Mouse (Mus musculus) gastrocnemius, adult 8-10 months (tissue): ENCODE measurements around the gene Neb. TPM values are rescaled to one million over a fixed set of nuclear protein-coding genes. Genes with fewer than 3 reads are reported as not detected.

Experiments used
- DNase-seq, 2 experiments: peaks; one replicate each; pipeline ENCODE4 v3.0.0; 2022; ENCODE audit warnings: low spot score in 2 of 2
- total RNA-seq, 4 experiments: library from RNA; stranded (reverse); gene quantifications; 2 replicates each; pipeline ENCODE4 v1.2.4; 2022

Neb gene
- total RNA-seq, 4 experiments from 2014 or later: 6,560 to 8,442 (median 7,482) TPM

GRCm38 (mm10) chr2:52374706-52375105 lies 3.6 kb downstream of the Neb start:
- DNase-seq: no peak

DNA sequence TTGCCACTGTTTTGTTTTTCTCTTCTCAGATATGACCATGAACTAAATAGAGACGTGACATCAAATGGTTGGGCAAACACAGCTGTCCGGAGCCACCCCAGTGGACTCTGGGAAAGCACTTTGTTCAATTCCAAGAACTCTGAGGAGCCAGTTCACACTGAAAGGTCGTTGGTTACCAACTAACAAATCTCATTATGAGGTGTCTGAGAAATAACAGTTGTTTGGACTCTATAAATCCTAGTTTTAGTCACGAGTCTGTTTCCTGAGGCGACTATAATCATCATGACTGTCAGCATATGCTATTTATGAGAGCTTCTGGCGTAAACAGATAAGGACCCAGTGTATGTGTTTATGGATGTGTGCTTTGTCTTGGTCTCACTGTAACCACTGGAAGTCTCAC lies 5.8 kb downstream of the Neb start:
- DNase-seq: no peak

DNA sequence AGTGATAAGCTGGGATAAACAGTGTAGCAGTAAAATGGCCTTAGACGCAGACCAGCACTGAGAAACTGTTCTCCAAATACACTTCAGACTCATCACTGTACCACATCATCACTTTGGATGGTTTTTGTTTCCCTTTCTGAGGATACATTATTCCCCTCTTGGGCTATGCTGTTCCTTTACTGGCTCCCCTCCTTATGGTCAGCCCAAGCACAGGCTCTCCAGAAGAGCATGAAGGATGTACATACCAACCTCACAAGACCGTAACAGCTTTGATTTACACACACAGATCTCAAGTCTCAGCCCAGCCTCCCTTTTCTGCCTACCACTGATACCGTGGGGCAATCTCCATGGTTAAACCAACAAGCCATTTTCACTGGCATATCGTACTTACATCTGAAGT lies 6.2 kb downstream of the Neb start:
- no peak for DNase-seq

- DNase-seq: peak; percentile 43 to 54
Observed at GRCm38 (mm10) chr2:52371066-52371465, 7.2 kb downstream of the Neb start.

GRCm38 (mm10) chr2:52369622-52370021 lies 8.7 kb downstream of the Neb start:
- no peak for DNase-seq

DNA sequence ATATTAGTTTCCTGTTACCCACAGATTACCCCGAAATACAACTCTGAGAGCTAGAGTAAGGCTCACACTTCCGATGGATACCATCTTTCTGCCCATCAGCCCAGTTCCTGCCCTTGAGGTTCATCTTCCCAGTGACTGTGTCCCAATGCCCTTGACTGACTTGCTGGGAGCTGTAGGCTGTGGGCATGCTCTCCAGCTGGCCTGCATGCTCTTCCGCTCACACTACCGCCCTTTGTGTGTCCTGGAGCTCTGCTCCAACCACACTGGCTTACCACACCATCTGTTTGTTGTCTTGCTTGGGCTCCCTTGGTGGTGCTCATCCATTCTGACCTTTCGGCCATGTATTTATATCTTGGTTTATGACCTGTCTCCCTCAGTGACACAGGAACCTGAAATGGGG lies 10.6 kb downstream of the Neb start:
- DNase-seq: no peak

- DNase-seq: no peak
Observed at GRCm38 (mm10) chr2:52367248-52367647, 11.0 kb downstream of the Neb start.

- DNase-seq: no peak
Observed at GRCm38 (mm10) chr2:52361086-52361485, 17.2 kb downstream of the Neb start.

- no peak for DNase-seq
Observed at GRCm38 (mm10) chr2:52359722-52360121, 18.6 kb downstream of the Neb start.

GRCm38 (mm10) chr2:52358156-52358555 lies 20.1 kb downstream of the Neb start:
- peak in 1 of 2 experiments; percentile 41 for DNase-seq

- no peak for DNase-seq
Observed at GRCm38 (mm10) chr2:52351029-52351428, 27.2 kb downstream of the Neb start.

DNA sequence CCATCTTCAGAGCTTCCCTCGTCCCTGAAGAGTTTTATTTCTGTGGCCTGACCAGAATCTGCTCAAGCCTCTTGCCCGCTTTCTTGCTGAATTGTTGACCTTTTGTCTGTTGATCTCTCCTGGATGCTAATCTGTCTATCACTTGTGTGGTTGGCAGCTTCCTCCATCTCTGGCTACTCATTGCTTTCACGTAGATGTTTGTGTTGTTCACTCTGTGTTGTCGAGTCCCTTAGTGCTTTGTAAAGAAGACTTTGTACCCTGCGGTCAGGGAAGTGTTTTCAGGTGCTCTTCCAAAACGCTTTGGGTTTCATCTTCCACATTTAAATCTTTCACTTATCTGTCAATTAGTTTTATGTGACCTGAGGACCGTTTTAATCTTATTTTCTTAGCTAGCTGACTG lies 37.3 kb downstream of the Neb start:
- DNase-seq: no peak

GRCm38 (mm10) chr2:52335556-52335955 lies 42.7 kb downstream of the Neb start:
- peak in 1 of 2 experiments; percentile 55 for DNase-seq

GRCm38 (mm10) chr2:52335087-52335486 lies 43.2 kb downstream of the Neb start:
- DNase-seq: peak; percentile 59 to 79

DNA sequence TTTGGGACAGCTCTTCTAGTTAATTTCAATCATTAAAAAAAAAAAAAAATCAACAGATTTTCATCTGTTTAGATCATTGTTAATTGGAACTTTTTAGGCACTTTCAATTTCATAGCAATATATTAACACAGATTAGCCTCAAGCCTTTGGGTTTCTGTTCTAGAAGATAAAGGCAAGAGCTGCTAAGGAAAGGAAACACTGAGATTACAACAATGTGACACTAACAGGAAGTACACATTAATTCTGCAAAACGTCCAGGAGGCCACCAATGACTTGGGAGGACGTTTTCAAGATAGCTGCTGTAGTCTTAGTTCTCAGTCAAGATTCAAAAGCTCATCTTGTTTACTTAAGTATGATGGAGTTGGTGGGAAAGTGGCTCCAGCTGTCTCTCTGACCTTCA lies 44.7 kb downstream of the Neb start:
- no peak for DNase-seq

- peak in 1 of 2 experiments; percentile 36 for DNase-seq
Observed at GRCm38 (mm10) chr2:52331761-52332160, 46.5 kb downstream of the Neb start.

- DNase-seq: no peak
Observed at GRCm38 (mm10) chr2:52327244-52327815, 50.9 kb downstream of the Neb start.

DNA sequence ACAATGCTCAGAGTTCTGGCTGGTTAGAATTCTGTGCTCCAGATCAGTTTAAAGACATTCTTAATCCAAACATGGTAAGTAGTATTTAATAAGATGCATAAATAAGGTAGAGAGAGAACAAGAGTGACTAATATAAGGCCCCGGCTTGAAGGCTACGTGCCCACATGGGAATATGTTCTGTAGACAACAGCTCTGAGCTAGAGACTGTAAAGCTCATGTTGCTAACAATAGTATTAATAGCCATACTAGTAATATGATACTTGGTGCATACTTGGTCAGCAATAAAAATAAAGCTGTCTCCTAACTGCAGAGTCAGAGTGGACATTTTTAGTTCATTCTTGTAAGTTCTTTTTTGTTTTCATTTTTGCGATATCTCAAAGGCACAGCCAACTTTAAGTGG lies 56.4 kb downstream of the Neb start:
- DNase-seq: no peak

- no peak for DNase-seq
Observed at GRCm38 (mm10) chr2:52320175-52320574, 58.1 kb downstream of the Neb start.

GRCm38 (mm10) chr2:52319020-52319567 lies 59.2 kb downstream of the Neb start:
- DNase-seq: no peak

GRCm38 (mm10) chr2:52317471-52317870 lies 60.8 kb downstream of the Neb start:
- no peak for DNase-seq

- DNase-seq: no peak
Observed at GRCm38 (mm10) chr2:52315737-52316136, 62.5 kb downstream of the Neb start.

- no peak for DNase-seq
Observed at GRCm38 (mm10) chr2:52314922-52315730, 63.1 kb downstream of the Neb start.
